Mouse (Mus musculus) embryonic fibroblast, embryonic 13.5 days (primary cell): ENCODE measurements around the gene Atp6v1d.

Experiments
- CTCF ChIP-seq: IDR thresholded peaks from 2 replicates; pipeline ENCODE4 v1.5.1; 2011; ENCODE audit warnings: mild to moderate bottlenecking, control low read depth, low read length, moderate library complexity, borderline replicate concordance; ENCODE audit not compliant: insufficient read depth
- POLR2A ChIP-seq: IDR thresholded peaks from 2 replicates; pipeline ENCODE4 v1.6.1; 2011; ENCODE audit warnings: low read depth, mild to moderate bottlenecking, control low read depth, low read length, moderate library complexity

DNA sequence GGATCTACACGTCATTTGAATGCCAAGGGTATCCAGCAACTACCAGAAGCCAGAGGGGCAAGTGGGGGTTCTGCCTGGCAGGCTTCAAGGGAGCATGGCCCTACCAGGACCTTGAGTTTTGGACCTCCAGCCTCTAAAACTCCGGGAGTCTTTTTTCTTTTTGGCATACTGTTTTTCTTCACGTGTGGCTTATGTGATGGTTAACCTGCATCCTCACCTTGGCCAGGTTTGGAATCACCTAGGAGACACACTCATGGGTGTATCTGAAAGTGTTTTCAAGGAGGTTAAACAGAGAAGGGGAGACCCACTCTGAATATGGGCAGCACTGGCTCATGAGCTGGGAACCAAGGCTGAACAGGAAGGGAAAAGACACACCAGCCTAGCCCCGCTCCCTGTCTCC is 41.9 kb upstream of the Atp6v1d start:
- TF ChIP-seq CTCF (no peak), POLR2A (no peak)
